Mouse (Mus musculus) liver, embryonic 18 days (tissue): ENCODE measurements around the gene Ascc2. TPM values are rescaled to one million over a fixed set of nuclear protein-coding genes. Genes with fewer than 3 reads are reported as not detected.

Experiments used
- polyA plus RNA-seq: library from polyadenylated mRNA; depleted of rRNA; stranded (reverse); fragments of >200 nt; gene quantifications from 2 replicates; pipeline ENCODE4 v1.2.3, GENCODE M21; 2012; rRNA removed

The Ascc2 gene
- 8.2 and 9.7 TPM in 2 replicates for polyA plus RNA-seq

DNA sequence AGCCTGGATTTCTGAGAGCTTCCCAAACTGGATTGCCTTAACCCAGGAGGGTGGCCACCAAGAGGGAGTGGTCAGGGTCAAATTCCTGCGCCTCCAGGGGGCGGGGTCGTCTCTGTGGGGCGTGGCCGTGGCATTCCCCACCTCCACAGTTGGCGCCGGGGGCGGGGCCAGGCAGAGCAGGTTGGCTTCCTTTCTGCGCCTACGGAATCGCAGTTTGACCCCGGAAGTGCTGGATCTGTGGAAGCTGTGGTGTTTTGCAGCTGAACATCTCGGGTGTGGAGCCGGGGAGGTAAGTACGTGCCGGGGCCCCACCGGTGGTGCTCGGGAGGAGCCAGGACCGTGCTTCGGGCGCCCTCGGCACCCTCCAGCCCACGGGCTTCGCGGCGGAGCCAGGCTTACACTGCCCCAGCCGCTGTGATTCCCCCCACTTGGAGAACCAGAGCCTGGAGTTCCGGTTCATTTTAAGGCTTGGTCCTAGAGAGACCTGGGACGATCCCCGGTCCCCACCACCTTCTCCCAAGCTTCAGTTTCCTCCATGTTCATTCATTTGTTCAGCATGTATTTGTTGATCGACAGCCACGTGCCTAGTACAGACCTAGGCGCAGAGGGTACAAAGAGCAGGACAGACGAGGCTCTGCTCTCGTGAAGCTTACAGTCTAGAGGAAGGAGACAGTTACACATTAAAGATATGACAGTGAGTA lies at the start of gene Ascc2:
Ascc2 (plus strand) TSS at position 214 of the 701 bp plus-strand sequence.

GRCm38 (mm10) chr11:4594608-4595500 lies 42.7 kb upstream of the Ascc2 start, which contains the start of gene Mtmr3:
Mtmr3 (minus strand) TSS chr11:4594863.

DNA sequence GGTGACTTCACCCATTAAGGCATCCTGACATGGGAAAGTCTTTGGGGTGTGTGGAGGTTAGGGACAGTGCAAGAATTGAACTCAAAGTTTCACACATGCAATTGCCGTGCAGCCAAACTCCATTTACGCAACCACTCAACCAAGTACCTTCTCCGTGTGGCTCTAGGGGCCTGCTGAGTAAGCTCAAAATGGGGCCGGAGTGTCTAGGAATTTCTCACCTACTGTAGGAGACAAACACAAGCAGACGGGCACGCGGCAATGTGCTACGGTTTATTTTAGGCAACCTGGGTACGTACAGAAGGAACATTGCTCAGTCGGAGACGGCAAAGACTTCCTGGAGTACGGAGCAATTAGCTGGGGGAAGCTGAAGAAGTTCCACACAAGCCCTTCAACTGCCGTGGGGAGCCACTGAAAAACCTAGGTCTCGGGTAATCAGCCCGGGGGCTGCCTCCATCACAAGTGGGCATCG lies 17.5 kb upstream of the Ascc2 start, which contains the start of gene Gm11032:
Gm11032 (plus strand) TSS at position 51 of the 469 bp plus-strand sequence.

DNA sequence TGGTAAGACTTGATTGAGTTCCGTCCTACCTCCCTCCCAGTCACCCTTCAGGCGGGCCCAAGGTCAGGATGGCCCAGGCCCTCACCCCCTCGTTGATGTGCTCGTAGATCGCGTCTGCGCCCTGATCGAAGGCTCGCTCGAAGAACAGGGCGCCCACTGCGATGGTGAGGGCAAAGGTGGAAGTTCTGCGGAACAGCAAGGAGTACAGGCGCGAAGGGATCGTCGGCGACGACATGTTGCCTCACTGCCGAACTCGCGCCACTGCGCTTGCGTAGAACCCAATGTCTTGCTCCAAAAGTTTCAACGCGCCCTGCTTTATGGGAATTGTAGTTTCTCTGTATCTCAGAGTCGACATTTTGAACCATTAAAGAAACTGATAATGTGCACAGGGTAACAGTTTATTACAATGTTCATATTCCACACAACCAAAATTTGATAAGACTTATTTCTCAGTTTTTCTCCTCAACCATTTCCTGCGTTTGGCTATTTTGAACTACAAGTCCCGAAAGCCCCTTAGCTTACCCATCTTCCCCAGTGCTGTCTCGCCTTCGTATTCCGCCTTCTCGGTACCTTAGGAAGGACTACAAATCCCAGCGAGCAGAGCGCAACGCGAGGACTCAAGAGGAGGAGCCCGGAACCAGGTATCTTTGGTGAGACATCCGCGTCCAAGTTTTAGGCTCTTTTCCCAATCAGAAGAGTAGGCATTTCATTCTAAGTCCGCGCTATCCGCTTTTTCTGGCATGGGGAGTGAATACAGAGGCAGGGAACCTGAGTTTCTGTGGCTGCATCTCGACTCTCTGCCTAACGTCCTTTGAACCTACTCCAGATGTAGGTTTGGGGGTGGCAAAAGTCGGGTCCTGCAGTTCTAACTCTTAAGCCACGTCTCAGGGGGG lies 66.8 kb downstream of the Ascc2 start, which contains the start of the genes Uqcr10 and Zmat5:
Uqcr10 (minus strand) TSS at position 271 of the 893 bp plus-strand sequence.
Zmat5 (plus strand) TSS at position 607 of the 893 bp plus-strand sequence.

Other genes with a start within 250 kb of the Ascc2 start
- 0.21 and 0.31 TPM in 2 replicates for gene Hormad2, start 196.6 kb upstream of the Ascc2 start, polyA plus RNA-seq
- 13.6 and 15.8 TPM in 2 replicates for gene Mtmr3, start 42.9 kb upstream of the Ascc2 start, polyA plus RNA-seq
- gene Gm11032, start 17.7 kb upstream of the Ascc2 start, polyA plus RNA-seq = not detected in 2 replicates
- gene Uqcr10, start 66.6 kb downstream of the Ascc2 start, polyA plus RNA-seq = 845 and 849 TPM in 2 replicates
- gene Zmat5, start 66.9 kb downstream of the Ascc2 start, polyA plus RNA-seq = 13.1 and 14.5 TPM in 2 replicates
- gene Cabp7, start 109.0 kb downstream of the Ascc2 start, polyA plus RNA-seq = not detected in 2 replicates
- gene Nf2, start 211.8 kb downstream of the Ascc2 start, polyA plus RNA-seq = 10.5 and 12.2 TPM in 2 replicates
- 65.9 and 74.9 TPM in 2 replicates for gene Nipsnap1, start 236.2 kb downstream of the Ascc2 start, polyA plus RNA-seq